24 mouse cellular contexts compared by ENCODE assay signal in genomic region chr3:30286529-30286928, GRCm38 (mm10).
DNase-seq lines count a peak whose midpoint lies in the region; ATAC-seq and TF ChIP-seq lines count a peak whose summit lies in the region.
"Had no signal": no experiment of that assay in that cellular context is flagged by ENCODE, and none has a peak within 500 bp of the region (broad histone marks: within the 10 kb centered on the region; RNA-seq: fewer than 3 reads in every experiment).

No protein-coding gene starts in this region.

- H3K4me2 ChIP-seq in hindbrain, embryonic 12.5 days (replicated peaks): no peak overlapping the region
- H3K4me2 ChIP-seq in hindbrain, embryonic 14.5 days (replicated peaks): no peak overlapping the region
- H3K4me2 ChIP-seq in lung, embryonic 14.5 days: no peak overlapping the region
- no peak overlapping the region for H3K4me2 ChIP-seq in limb, embryonic 11.5 days (ENCODE audit: low read depth, severe bottlenecking)
- H3K4me2 ChIP-seq: heart, embryonic 15.5 days; kidney, embryonic 15.5 days; liver, embryonic 15.5 days; lung, embryonic 15.5 days; midbrain, embryonic 11.5 days had no signal

- H3K4me3 ChIP-seq in hindbrain, embryonic 12.5 days: no peak overlapping the region
- H3K4me3 ChIP-seq in hindbrain, embryonic 14.5 days (replicated peaks; ENCODE audit: low read length): no peak overlapping the region
- H3K4me3 ChIP-seq in lung, embryonic 14.5 days (ENCODE audit: low read depth, low read length): no peak overlapping the region
- H3K4me3 ChIP-seq in limb, embryonic 11.5 days (ENCODE audit: low read depth, low read length): no peak overlapping the region
- H3K4me3 ChIP-seq: erythroblast, embryonic 14.5 days; heart, embryonic 10.5 days; heart, embryonic 15.5 days; kidney, embryonic 15.5 days; liver, embryonic 15.5 days; lung, embryonic 15.5 days had no signal

- H3K9ac ChIP-seq in hindbrain, embryonic 12.5 days: no peak overlapping the region
- H3K9ac ChIP-seq in hindbrain, embryonic 14.5 days: no peak overlapping the region
- no peak overlapping the region for H3K9ac ChIP-seq in lung, embryonic 14.5 days
- no peak overlapping the region for H3K9ac ChIP-seq in limb, embryonic 11.5 days (ENCODE audit: low read length)
- H3K9ac ChIP-seq: heart, embryonic 15.5 days; kidney, embryonic 15.5 days; liver, embryonic 15.5 days; lung, embryonic 15.5 days had no signal

- peaks cover 12% of the 10 kb centered on the region for H3K4me1 ChIP-seq in hindbrain, embryonic 12.5 days
- peaks cover 12% of the 10 kb centered on the region for H3K4me1 ChIP-seq in hindbrain, embryonic 14.5 days (replicated peaks; ENCODE audit: control insufficient read depth, insufficient read depth, low read length)
- H3K4me1 ChIP-seq in lung, embryonic 14.5 days (ENCODE audit: insufficient read depth): peaks cover 6% of the 10 kb centered on the region; the same call in 1 of the 2 replicates
- peaks cover 25% of the 10 kb centered on the region for H3K4me1 ChIP-seq in limb, embryonic 11.5 days (ENCODE audit: control insufficient read depth, insufficient read depth, low read length)
- H3K4me1 ChIP-seq: heart, embryonic 10.5 days; heart, embryonic 15.5 days; liver, embryonic 15.5 days had no signal

- peak; percentile 75; the same call in 1 of the 2 replicates for ATAC-seq in hindbrain, embryonic 12.5 days (ENCODE audit: low FRiP score)
- ATAC-seq in hindbrain, embryonic 14.5 days (ENCODE audit: low FRiP score): no peak
- no peak for ATAC-seq in lung, embryonic 14.5 days (ENCODE audit: insufficient read depth)
- no peak for ATAC-seq in limb, embryonic 11.5 days (ENCODE audit: insufficient number of reproducible peaks, low FRiP score, low TSS enrichment, low read depth)
- ATAC-seq: intestine, postnatal 0 days had no signal

- H3K36me3 ChIP-seq in hindbrain, embryonic 12.5 days: no peaks in the 10 kb centered on the region
- H3K36me3 ChIP-seq in hindbrain, embryonic 14.5 days (replicated peaks; ENCODE audit: control insufficient read depth, insufficient read depth): no peaks in the 10 kb centered on the region
- no peaks in the 10 kb centered on the region for H3K36me3 ChIP-seq in lung, embryonic 14.5 days (ENCODE audit: insufficient read depth)
- no peaks in the 10 kb centered on the region for H3K36me3 ChIP-seq in limb, embryonic 11.5 days (ENCODE audit: control insufficient read depth, insufficient read depth, low read length)
- H3K36me3 ChIP-seq: heart, embryonic 10.5 days; heart, embryonic 15.5 days; kidney, embryonic 15.5 days; liver, embryonic 15.5 days; lung, embryonic 15.5 days had no signal

- peak; percentile 12; the same call in 1 of the 2 replicates for TF ChIP-seq CTCF in lung, embryonic 14.5 days (IDR thresholded peaks at IDR 0.05; ENCODE audit: low read depth)

- no peaks in the 10 kb centered on the region for H3K9me3 ChIP-seq in hindbrain, embryonic 12.5 days (replicated peaks)
- no peaks in the 10 kb centered on the region for H3K9me3 ChIP-seq in hindbrain, embryonic 14.5 days (ENCODE audit: control insufficient read depth, low read length)
- H3K9me3 ChIP-seq in lung, embryonic 14.5 days (ENCODE audit: low read depth, low read length): no peaks in the 10 kb centered on the region
- no peaks in the 10 kb centered on the region for H3K9me3 ChIP-seq in limb, embryonic 11.5 days (ENCODE audit: control insufficient read depth, low read length)
- H3K9me3 ChIP-seq: heart, embryonic 10.5 days; heart, embryonic 15.5 days; kidney, embryonic 15.5 days; liver, embryonic 15.5 days; lung, embryonic 15.5 days had no signal

- H3K27me3 ChIP-seq in hindbrain, embryonic 12.5 days: no peaks in the 10 kb centered on the region
- H3K27me3 ChIP-seq in hindbrain, embryonic 14.5 days (ENCODE audit: control insufficient read depth, insufficient read depth, low read length): no peaks in the 10 kb centered on the region
- H3K27me3 ChIP-seq in lung, embryonic 14.5 days (ENCODE audit: insufficient read depth, low read length): no peaks in the 10 kb centered on the region
- H3K27me3 ChIP-seq in limb, embryonic 11.5 days (ENCODE audit: control insufficient read depth, insufficient read depth, low read length): no peaks in the 10 kb centered on the region
- H3K27me3 ChIP-seq: heart, embryonic 15.5 days; kidney, embryonic 15.5 days; liver, embryonic 15.5 days; lung, embryonic 15.5 days had no signal

- H3K27ac ChIP-seq in hindbrain, embryonic 12.5 days: no peak overlapping the region
- H3K27ac ChIP-seq in hindbrain, embryonic 14.5 days: no peak overlapping the region
- H3K27ac ChIP-seq in lung, embryonic 14.5 days (ENCODE audit: low read depth): no peak overlapping the region
- H3K27ac ChIP-seq in limb, embryonic 11.5 days (replicated peaks; ENCODE audit: low read depth, low read length): peak overlapping the region; percentile 43; the same call in 1 of the 2 replicates
- H3K27ac ChIP-seq: heart, embryonic 10.5 days; heart, embryonic 15.5 days; kidney, embryonic 15.5 days; liver, embryonic 15.5 days; lung, embryonic 15.5 days had no signal

- 34% methylated on average over 4 of the region's 4 CpGs for WGBS in hindbrain, embryonic 12.5 days
- 30% methylated on average over 4 of the region's 4 CpGs for WGBS in hindbrain, embryonic 14.5 days
- 34% methylated on average over 4 of the region's 4 CpGs for WGBS in lung, embryonic 14.5 days
- WGBS in limb, embryonic 11.5 days: 11% methylated on average over 4 of the region's 4 CpGs

- no peak for DNase-seq in hindbrain, embryonic 14.5 days (ENCODE audit: low spot score)
- no peak for DNase-seq in lung, embryonic 14.5 days
- DNase-seq in lung, postnatal 36 days: no peak
- peak; percentile 38 for DNase-seq in embryo, embryonic 11 days
- no peak for DNase-seq in limb, embryonic 11.5 days (ENCODE audit: low spot score)
- no peak for DNase-seq in MN1 (ENCODE audit: low spot score)
- DNase-seq in heart, adult 11 months: no peak
- DNase-seq: adrenal gland, adult 8-10 months; cerebellum, adult 8-10 months; cerebellum, postnatal 25 days; gastrocnemius, postnatal 14 days; kidney, postnatal 36 days; layer of hippocampus, postnatal 36 days; left cerebral cortex, postnatal 4 days; right cerebral cortex, postnatal 4 days had no signal
